22 mouse cellular contexts compared by ENCODE assay signal in the genomic region with DNA sequence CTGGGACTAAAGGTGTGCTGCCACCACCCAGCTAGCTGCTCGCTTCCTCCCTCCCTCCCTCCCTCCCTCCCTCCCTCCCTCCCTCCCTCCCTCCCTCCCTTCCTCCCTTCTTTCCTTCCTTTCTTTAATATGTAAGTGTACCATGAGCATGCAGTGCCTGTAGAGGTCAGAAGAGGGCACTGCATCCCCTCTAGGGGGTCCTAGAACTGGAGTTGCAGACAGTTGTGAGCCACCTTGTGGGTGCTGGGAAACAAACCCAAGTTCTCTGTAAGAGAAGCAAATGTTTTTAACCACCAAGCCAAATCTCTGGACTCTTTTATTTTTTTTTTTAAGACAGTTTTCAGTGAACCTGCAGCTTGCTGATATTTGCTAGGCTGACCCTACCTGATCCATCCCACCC.
"Had no signal": no experiment of that assay in that cellular context is flagged by ENCODE, and none has a peak within 500 bp of the region (broad histone marks: within the 10 kb centered on the region; RNA-seq: fewer than 3 reads in every experiment).

No protein-coding gene starts in this region.

- DNase-seq: kidney, adult 18-20 months; kidney, adult 9 months; kidney, postnatal 36 days; layer of hippocampus, adult 9-11 months; liver; lung, adult 18-20 months; right cerebral cortex, adult 18-20 months; right cerebral cortex, postnatal 25 days; spleen, adult 18-20 months; thymus, adult 18-20 months; thymus, postnatal 36 days had no signal

- H3K9ac ChIP-seq: limb, embryonic 13.5 days; liver, embryonic 12.5 days; liver, embryonic 15.5 days; midbrain, embryonic 13.5 days; neural tube, embryonic 12.5 days; neural tube, embryonic 15.5 days; stomach, embryonic 15.5 days had no signal

- ATAC-seq: intestine, embryonic 16.5 days; liver, embryonic 12.5 days; midbrain, embryonic 13.5 days; midbrain, embryonic 16.5 days had no signal

- H3K27me3 ChIP-seq: limb, embryonic 13.5 days; liver, embryonic 12.5 days; liver, embryonic 15.5 days; midbrain, embryonic 13.5 days; neural tube, embryonic 12.5 days; neural tube, embryonic 15.5 days; stomach, embryonic 15.5 days had no signal

- H3K27ac ChIP-seq: limb, embryonic 10.5 days; limb, embryonic 13.5 days; liver, embryonic 12.5 days; liver, embryonic 15.5 days; macrophage; midbrain, embryonic 13.5 days; neural tube, embryonic 12.5 days; neural tube, embryonic 15.5 days; stomach, embryonic 15.5 days had no signal

- H3K4me3 ChIP-seq: limb, embryonic 10.5 days; limb, embryonic 13.5 days; liver, embryonic 12.5 days; liver, embryonic 15.5 days; midbrain, embryonic 13.5 days; neural tube, embryonic 12.5 days; neural tube, embryonic 15.5 days; stomach, embryonic 15.5 days had no signal

- H3K4me2 ChIP-seq: limb, embryonic 13.5 days; liver, embryonic 12.5 days; liver, embryonic 15.5 days; midbrain, embryonic 13.5 days; neural tube, embryonic 12.5 days; neural tube, embryonic 15.5 days; stomach, embryonic 15.5 days had no signal

- H3K9me3 ChIP-seq: limb, embryonic 10.5 days; limb, embryonic 13.5 days; liver, embryonic 12.5 days; liver, embryonic 15.5 days; midbrain, embryonic 13.5 days; neural tube, embryonic 12.5 days; neural tube, embryonic 15.5 days; stomach, embryonic 15.5 days had no signal
